Mouse (Mus musculus) inflammation-experienced regulatory T-cells (primary cell): Measurements from ENCODE around the gene Sdhb. TPM values are rescaled to one million over a fixed set of nuclear protein-coding genes. Genes with fewer than 3 reads are reported as not detected.

ENCODE experiments used
- polyA plus RNA-seq, 2 experiments: library from polyadenylated mRNA; unstranded; fragments of 100-300 nt; shearing (Covaris generic); gene quantifications; one replicate each; pipeline ENCODE4 v1.2.1; 2017

Gene Sdhb
- polyA plus RNA-seq: 100 to 1,000 TPM; 222 to 250 TPM

GRCm38 (mm10) chr4:140960781-140961466 lies at the start of gene Sdhb:
Gene Sdhb, plus strand, starts transcription at chr4:140961203.

GRCm38 (mm10) chr4:140986711-140987395 lies 25.9 kb downstream of the Sdhb start, which contains the start of gene Atp13a2:
Gene Atp13a2, plus strand, starts transcription at chr4:140986873.

GRCm38 (mm10) chr4:141010118-141010517 lies 49.1 kb downstream of the Sdhb start, which contains the start of gene Mfap2:
Gene Mfap2, plus strand, starts transcription at chr4:141010418.

Other genes with a start within 250 kb of the Sdhb start
- under 1 TPM; 0.24 to 0.39 TPM for gene Padi6, start 218.6 kb upstream of the Sdhb start, polyA plus RNA-seq
- 1 to 10 TPM in 1 of 2 experiments, under 1 TPM in 1; 0.31 to 1.6 TPM for gene Padi4, start 187.0 kb upstream of the Sdhb start, polyA plus RNA-seq
- gene Padi3, start 150.6 kb upstream of the Sdhb start, polyA plus RNA-seq: under 1 TPM in 1 of 2 experiments, not detected in 1; 0.17 TPM
- under 1 TPM; 0.12 to 0.31 TPM for gene Padi1, start 115.4 kb upstream of the Sdhb start, polyA plus RNA-seq
- 10 to 100 TPM; 10.2 to 21.8 TPM for gene Padi2, start 54.9 kb upstream of the Sdhb start, polyA plus RNA-seq
- 10 to 100 TPM; 50.3 to 53.5 TPM for gene Atp13a2, start 25.7 kb downstream of the Sdhb start, polyA plus RNA-seq
- under 1 TPM in 1 of 2 experiments, not detected in 1; 0.75 TPM for gene Mfap2, start 49.2 kb downstream of the Sdhb start, polyA plus RNA-seq
- gene Crocc, start 99.3 kb downstream of the Sdhb start, polyA plus RNA-seq: 1 to 10 TPM; 6.0 to 9.1 TPM
- 100 to 1,000 TPM; 127 to 136 TPM for gene Necap2, start 117.2 kb downstream of the Sdhb start, polyA plus RNA-seq
- gene Spata21, start 127.1 kb downstream of the Sdhb start, polyA plus RNA-seq: 1 to 10 TPM in 1 of 2 experiments, under 1 TPM in 1; 0.60 to 2.0 TPM
- gene Szrd1, start 178.6 kb downstream of the Sdhb start, polyA plus RNA-seq: 10 to 100 TPM; 51.2 to 51.9 TPM
- gene Fbxo42, start 186.7 kb downstream of the Sdhb start, polyA plus RNA-seq: 10 to 100 TPM; 23.2 to 24.0 TPM